Mouse (Mus musculus): Measurements from ENCODE around the gene Bbs4. TPM values are rescaled to one million over a fixed set of nuclear protein-coding genes. Genes with fewer than 3 reads are reported as not detected.

Bbs4 gene
- polyA plus RNA-seq, 1 experiment from 2014 or later, result 33.9 TPM

DNA sequence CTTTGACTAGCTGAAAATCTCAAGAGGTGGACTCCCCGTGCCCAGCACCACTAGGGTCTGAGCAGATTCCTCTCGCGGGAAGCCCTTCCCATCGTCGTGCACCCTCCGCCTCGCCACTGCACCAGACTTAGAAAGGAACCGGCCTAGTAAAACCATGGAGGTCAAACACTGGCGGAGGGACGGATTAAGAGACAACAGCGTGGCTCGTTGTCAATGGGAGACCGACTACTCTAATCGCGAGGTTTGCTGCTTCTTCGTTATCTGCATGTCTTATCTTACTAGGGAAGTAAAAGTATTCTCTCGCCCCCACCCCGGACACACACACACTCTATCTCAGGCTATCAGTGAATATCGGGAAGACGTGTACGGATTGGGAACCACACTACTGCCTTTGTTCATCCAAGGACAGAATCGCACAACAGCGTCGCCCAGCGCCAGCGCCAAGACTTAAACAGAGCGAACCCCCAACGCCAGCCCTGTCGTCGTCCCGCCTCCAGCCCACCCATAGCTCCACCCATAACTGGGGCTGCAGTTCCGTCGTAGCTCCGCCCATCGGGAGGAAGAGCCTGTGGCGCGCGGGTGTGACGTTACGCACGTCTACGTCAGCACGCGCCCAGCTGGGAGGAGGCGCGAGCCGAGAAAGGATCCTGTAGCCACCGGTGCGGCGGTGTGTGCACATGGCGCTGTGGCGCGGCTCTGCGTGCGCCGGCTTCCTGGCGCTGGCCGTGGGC lies 62.2 kb downstream of the Bbs4 start, which contains the start of gene Adpgk:
Gene Adpgk (plus strand): TSS at position 602 of the 731 bp plus-strand sequence.
- peak within 1 kb of the TSS; percentile 61 for H3K4me3 ChIP-seq
- peaks cover 36% of the 10 kb centered on the region for H3K4me1 ChIP-seq (replicated peaks)
- peak within 1 kb of the TSS; percentile 93 for H3K27ac ChIP-seq (replicated peaks)
- H3K4me2 ChIP-seq, result peak within 1 kb of the TSS; percentile 67
- no peaks in the 10 kb centered on the region for H3K9me3 ChIP-seq
- peak; percentile 98 for ATAC-seq (ENCODE audit: low read depth)
- H3K27me3 ChIP-seq, result no peaks in the 10 kb centered on the region
- peak within 1 kb of the TSS; percentile 81 for H3K9ac ChIP-seq
- 2% methylated on average over 58 of the region's 58 CpGs for WGBS
- no peaks in the 10 kb centered on the region for H3K36me3 ChIP-seq

DNA sequence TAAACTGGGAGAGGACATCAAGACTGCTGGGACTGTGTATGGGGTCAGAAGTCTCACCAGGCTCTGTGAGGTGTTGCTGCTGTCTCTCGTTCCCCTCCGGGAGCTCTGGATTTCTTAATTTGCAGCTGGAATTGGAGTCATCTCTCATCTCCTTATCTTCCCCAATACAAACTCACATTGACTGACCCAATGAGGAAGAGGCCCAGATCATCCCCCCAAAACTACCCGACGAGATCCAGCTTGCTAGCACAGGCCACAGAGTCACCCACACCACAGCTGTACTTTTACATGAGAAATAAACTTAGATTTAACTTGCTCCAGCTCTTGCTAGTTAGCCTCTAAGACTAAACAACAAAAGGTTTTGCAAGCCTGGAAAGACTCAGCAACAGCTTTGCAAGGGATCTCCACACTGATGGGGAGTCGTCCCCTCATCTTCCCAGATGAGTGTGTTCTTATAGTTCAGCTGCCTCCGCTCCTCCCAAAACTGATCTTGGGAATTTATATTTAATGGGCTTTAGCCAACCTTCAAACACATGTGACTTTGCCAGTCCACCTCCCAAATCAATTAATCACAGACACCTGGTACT lies 63.7 kb downstream of the Bbs4 start:
- Histone ChIP-seq H3K36me3 (no peaks in the 10 kb centered on the region), H3K9ac (no peak overlapping the region), H3K4me2 (no peak overlapping the region), H3K9me3 (no peaks in the 10 kb centered on the region), H3K27ac (replicated peaks) (peak overlapping the region; percentile 52), H3K4me3 (no peak overlapping the region), H3K4me1 (replicated peaks) (peaks cover 36% of the 10 kb centered on the region), H3K27me3 (no peaks in the 10 kb centered on the region)
- ATAC-seq (ENCODE audit: low read depth), result no peak
- 73% methylated on average over 6 of the region's 6 CpGs for WGBS

DNA sequence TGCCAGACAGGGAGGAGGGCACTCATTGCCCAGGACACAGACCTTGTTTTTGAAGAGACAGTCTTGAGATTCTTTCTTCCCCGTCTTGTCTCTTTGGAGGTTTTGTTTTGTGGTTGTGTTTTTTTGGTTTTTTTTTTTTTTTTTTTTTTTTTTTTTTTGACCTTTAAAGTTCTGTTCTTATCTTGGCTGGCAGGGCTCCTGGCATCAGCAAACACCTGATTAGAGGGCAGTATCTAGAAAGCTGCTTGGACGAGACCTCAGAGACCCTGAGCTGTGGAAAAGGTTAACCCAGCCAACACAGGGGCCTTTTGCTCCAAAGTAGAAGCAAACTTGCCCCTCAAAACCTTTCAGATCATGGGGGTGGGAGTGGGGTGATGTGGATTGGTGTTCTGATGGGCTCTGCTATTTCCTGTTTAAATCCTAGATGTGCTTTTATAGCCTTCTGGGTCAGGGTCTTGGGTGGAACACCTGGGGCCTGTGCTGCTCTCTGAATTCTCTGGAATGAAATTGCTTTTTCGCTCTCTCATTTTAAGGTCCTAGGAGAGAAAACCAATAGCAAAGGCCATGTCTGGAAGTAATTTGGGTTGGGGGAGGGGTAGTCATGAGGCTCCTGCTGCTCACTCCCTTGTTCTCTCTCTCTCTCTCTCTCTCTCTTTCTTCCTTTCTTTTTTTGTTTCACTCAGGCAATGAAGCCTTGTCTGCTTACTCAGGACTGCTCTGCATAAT lies 64.5 kb downstream of the Bbs4 start:
- Histone ChIP-seq H3K9me3 (no peaks in the 10 kb centered on the region), H3K4me2 (no peak overlapping the region), H3K27me3 (no peaks in the 10 kb centered on the region), H3K9ac (no peak overlapping the region), H3K4me3 (no peak overlapping the region), H3K4me1 (replicated peaks) (peaks cover 34% of the 10 kb centered on the region), H3K27ac (replicated peaks) (peak overlapping the region; percentile 52), H3K36me3 (no peaks in the 10 kb centered on the region)
- no peak for ATAC-seq (ENCODE audit: low read depth)
- 53% methylated on average over 3 of the region's 3 CpGs for WGBS

- Histone ChIP-seq H3K27ac (replicated peaks) (no peak overlapping the region), H3K4me2 (no peak overlapping the region), H3K36me3 (no peaks in the 10 kb centered on the region), H3K9ac (no peak overlapping the region), H3K27me3 (no peaks in the 10 kb centered on the region), H3K4me3 (no peak overlapping the region), H3K4me1 (replicated peaks) (peaks cover 26% of the 10 kb centered on the region), H3K9me3 (no peaks in the 10 kb centered on the region)
- no peak for ATAC-seq (ENCODE audit: low read depth)
- 90% methylated on average over 5 of the region's 5 CpGs for WGBS
Measured at GRCm38 (mm10) chr9:59288058-59288457, 65.2 kb downstream of the Bbs4 start.

- 75% methylated on average over 6 of the region's 6 CpGs for WGBS
- ATAC-seq (ENCODE audit: low read depth), result no peak
- no peaks in the 10 kb centered on the region for H3K36me3 ChIP-seq
Measured at GRCm38 (mm10) chr9:59285614-59286013, 67.7 kb downstream of the Bbs4 start.

DNA sequence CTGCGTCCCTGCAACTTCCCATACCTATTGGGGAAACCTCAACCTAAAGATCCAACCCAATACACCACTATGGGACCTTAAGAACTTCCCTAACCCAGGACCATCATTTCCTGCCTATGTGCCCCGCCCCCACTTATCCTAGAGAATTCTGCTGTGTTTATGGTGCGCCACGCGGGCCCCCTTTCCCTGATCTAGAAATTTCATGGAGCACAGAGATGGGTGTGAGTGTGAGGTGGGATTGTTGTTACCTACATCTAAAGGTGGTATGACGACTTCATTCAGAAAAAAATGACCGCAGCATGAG lies 70.7 kb downstream of the Bbs4 start:
- no peak; the same call in 1 of the 2 replicates for ATAC-seq (ENCODE audit: low read depth)

More at GRCm38 (mm10) chr9:59285614-59286013, 67.7 kb downstream of the Bbs4 start:
- peaks cover 19% of the 10 kb centered on the region for H3K4me1 ChIP-seq (replicated peaks)
- no peak overlapping the region for H3K27ac ChIP-seq (replicated peaks)
- H3K9ac ChIP-seq, result no peak overlapping the region
- H3K27me3 ChIP-seq, result no peaks in the 10 kb centered on the region
- H3K4me3 ChIP-seq, result no peak overlapping the region
- no peak overlapping the region for H3K4me2 ChIP-seq
- no peaks in the 10 kb centered on the region for H3K9me3 ChIP-seq

DNA sequence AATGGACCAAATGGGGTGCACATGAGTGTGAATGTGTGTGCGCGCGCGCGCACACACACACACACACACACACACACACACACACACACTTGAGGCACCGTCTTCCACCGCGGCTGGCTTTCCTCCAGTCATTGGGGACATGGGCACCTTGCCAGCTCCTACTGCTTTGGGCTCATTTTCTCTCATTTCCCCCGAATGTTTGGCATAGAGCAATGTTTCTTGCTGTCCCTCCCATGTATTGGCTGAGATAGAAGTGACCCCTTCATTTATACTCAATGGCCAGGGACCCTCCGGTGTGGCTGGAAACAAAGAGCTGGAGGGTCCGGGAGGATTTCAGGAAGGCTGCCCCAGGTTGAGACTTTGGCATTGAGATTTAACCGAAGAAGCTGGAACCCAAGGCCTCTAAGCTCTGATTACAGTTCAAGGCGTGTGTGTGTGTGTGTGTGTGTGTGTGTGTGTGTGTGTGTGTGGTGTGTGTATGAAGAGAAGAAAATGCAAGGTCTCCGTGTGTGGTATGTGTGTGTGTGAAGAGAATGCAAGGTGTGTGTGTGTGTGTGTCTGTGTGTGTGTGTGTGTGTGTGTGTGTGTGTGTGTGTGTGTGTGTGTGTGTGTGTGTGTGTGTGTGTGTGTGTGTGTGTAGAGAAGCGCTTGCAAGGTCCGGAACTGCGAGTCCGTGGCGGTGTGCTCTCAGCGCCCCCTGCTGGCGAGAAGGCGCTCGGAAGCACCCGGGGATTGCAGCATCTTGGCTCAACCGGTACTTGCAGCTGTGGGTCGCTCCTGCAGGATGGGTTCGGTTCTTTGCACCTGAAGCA lies 71.2 kb downstream of the Bbs4 start:
- 37% methylated on average over 25 of the region's 27 CpGs for WGBS
- H3K4me1 ChIP-seq (replicated peaks), result peaks cover 16% of the 10 kb centered on the region
- H3K27ac ChIP-seq (replicated peaks), result no peak overlapping the region
- peak overlapping the region; percentile 31; the same call in 1 of the 2 replicates for H3K9ac ChIP-seq
- peak overlapping the region; percentile 37 for H3K4me2 ChIP-seq
- no peaks in the 10 kb centered on the region for H3K36me3 ChIP-seq
- H3K4me3 ChIP-seq, result no peak overlapping the region
- no peaks in the 10 kb centered on the region for H3K27me3 ChIP-seq
- no peaks in the 10 kb centered on the region for H3K9me3 ChIP-seq
- ATAC-seq (ENCODE audit: low read depth), result peak; percentile 69

More for the DNA sequence above, 70.7 kb downstream of the Bbs4 start:
- Histone ChIP-seq H3K36me3 (no peaks in the 10 kb centered on the region), H3K27me3 (no peaks in the 10 kb centered on the region), H3K4me2 (peak overlapping the region; percentile 37), H3K4me3 (no peak overlapping the region), H3K9ac (peak overlapping the region; percentile 9; the same call in 1 of the 2 replicates), H3K4me1 (replicated peaks) (peaks cover 11% of the 10 kb centered on the region), H3K9me3 (no peaks in the 10 kb centered on the region), H3K27ac (replicated peaks) (no peak overlapping the region)
- WGBS, result 53% methylated on average over 7 of the region's 7 CpGs

- Histone ChIP-seq H3K36me3 (no peaks in the 10 kb centered on the region), H3K27me3 (no peaks in the 10 kb centered on the region), H3K9ac (no peak overlapping the region), H3K4me3 (no peak overlapping the region), H3K27ac (replicated peaks) (no peak overlapping the region), H3K4me2 (no peak overlapping the region), H3K4me1 (replicated peaks) (peaks cover 16% of the 10 kb centered on the region), H3K9me3 (no peaks in the 10 kb centered on the region)
- 85% methylated on average over 5 of the region's 5 CpGs for WGBS
- ATAC-seq (ENCODE audit: low read depth), result no peak
Measured at GRCm38 (mm10) chr9:59280888-59281287, 72.4 kb downstream of the Bbs4 start.

- Histone ChIP-seq H3K27ac (replicated peaks) (no peak overlapping the region), H3K9ac (no peak overlapping the region), H3K9me3 (no peaks in the 10 kb centered on the region), H3K4me1 (replicated peaks) (peaks cover 16% of the 10 kb centered on the region), H3K4me3 (no peak overlapping the region), H3K27me3 (no peaks in the 10 kb centered on the region), H3K4me2 (no peak overlapping the region), H3K36me3 (no peaks in the 10 kb centered on the region)
- ATAC-seq (ENCODE audit: low read depth), result no peak
- 80% methylated on average over 5 of the region's 5 CpGs for WGBS
Measured at GRCm38 (mm10) chr9:59278694-59279093, 74.6 kb downstream of the Bbs4 start.

DNA sequence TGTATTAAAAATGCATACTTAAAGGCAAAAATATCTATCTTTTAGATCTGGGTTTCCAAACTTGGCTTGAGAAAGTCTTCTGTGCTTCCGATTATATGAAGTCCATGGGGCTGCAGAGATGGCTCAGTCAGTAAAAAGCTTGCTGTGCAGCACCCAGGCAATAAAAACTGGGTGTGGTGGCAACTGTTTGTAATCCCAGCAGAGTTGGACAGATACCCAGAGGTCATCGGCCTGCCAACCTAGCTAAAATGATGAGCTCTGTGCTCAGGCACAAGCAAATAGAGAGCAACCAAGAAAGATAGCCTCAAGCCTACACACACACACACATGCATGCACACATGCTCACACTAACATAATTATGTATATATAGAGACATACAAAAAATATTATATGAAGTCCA lies 75.1 kb downstream of the Bbs4 start:
- 78% methylated on average over 2 of the region's 2 CpGs for WGBS
- no peaks in the 10 kb centered on the region for H3K9me3 ChIP-seq
- H3K9ac ChIP-seq, result no peak overlapping the region
- H3K36me3 ChIP-seq, result no peaks in the 10 kb centered on the region
- H3K27ac ChIP-seq (replicated peaks), result no peak overlapping the region
- H3K4me2 ChIP-seq, result no peak overlapping the region
- no peaks in the 10 kb centered on the region for H3K27me3 ChIP-seq
- H3K4me3 ChIP-seq, result no peak overlapping the region
- H3K4me1 ChIP-seq (replicated peaks), result peaks cover 16% of the 10 kb centered on the region
- no peak for ATAC-seq (ENCODE audit: low read depth)

GRCm38 (mm10) chr9:59274846-59275455 lies 78.4 kb downstream of the Bbs4 start:
- Histone ChIP-seq H3K4me3 (no peak overlapping the region), H3K4me1 (replicated peaks) (peaks cover 19% of the 10 kb centered on the region), H3K36me3 (no peaks in the 10 kb centered on the region), H3K4me2 (no peak overlapping the region), H3K9me3 (no peaks in the 10 kb centered on the region), H3K27me3 (no peaks in the 10 kb centered on the region), H3K9ac (no peak overlapping the region), H3K27ac (replicated peaks) (no peak overlapping the region)
- 85% methylated on average over 19 of the region's 19 CpGs for WGBS
- ATAC-seq (ENCODE audit: low read depth), result no peak

Data from neural tube, embryonic 13.5 days (tissue).